22 mouse cellular contexts compared by ENCODE assay signal in the genomic region with DNA sequence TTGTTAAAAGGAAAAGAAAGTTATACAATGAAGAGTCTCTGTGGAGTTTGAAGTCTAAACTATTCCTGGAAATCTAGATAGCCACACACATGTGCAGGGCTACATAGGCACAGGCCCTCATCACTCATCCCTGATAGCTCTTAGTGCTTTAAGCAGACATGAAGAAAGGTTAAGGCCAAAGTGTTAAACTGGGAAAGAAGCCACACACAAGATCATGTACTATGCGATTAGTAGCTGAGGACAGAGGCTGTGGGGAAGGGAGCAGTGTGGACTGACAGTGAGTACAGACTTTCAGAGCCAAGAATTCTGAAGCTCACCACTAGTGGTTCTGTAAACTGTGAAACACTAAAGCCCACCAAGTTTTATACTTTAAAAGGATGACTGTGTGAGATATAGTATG.
"Had no signal": no experiment of that assay in that cellular context is flagged by ENCODE, and none has a peak within 500 bp of the region (broad histone marks: within the 10 kb centered on the region; RNA-seq: fewer than 3 reads in every experiment).

No protein-coding gene starts in this region.

- H3K9ac ChIP-seq: limb, embryonic 13.5 days; liver, embryonic 12.5 days; liver, embryonic 15.5 days; lung, embryonic 15.5 days; midbrain, embryonic 13.5 days; neural tube, embryonic 13.5 days had no signal

- H3K27ac ChIP-seq: limb, embryonic 10.5 days; limb, embryonic 13.5 days; liver, embryonic 12.5 days; liver, embryonic 15.5 days; lung, embryonic 15.5 days; midbrain, embryonic 10.5 days; midbrain, embryonic 13.5 days; neural tube, embryonic 13.5 days had no signal

- H3K4me2 ChIP-seq: limb, embryonic 13.5 days; liver, embryonic 12.5 days; liver, embryonic 15.5 days; lung, embryonic 15.5 days; midbrain, embryonic 13.5 days; neural tube, embryonic 13.5 days had no signal

- ATAC-seq: liver, embryonic 12.5 days; midbrain, embryonic 13.5 days; midbrain, embryonic 16.5 days had no signal

- H3K4me3 ChIP-seq: limb, embryonic 10.5 days; limb, embryonic 13.5 days; liver, embryonic 12.5 days; liver, embryonic 15.5 days; lung, embryonic 15.5 days; megakaryocyte, embryonic 14.5 days; midbrain, embryonic 10.5 days; midbrain, embryonic 13.5 days; myocyte; neural tube, embryonic 13.5 days had no signal

- H3K9me3 ChIP-seq: limb, embryonic 10.5 days; limb, embryonic 13.5 days; liver, embryonic 12.5 days; liver, embryonic 15.5 days; lung, embryonic 15.5 days; megakaryocyte, embryonic 14.5 days; midbrain, embryonic 10.5 days; midbrain, embryonic 13.5 days; neural tube, embryonic 13.5 days had no signal

- H3K4me1 ChIP-seq: limb, embryonic 10.5 days; limb, embryonic 13.5 days; liver, embryonic 12.5 days; liver, embryonic 15.5 days; lung, embryonic 15.5 days; midbrain, embryonic 10.5 days; midbrain, embryonic 13.5 days; neural tube, embryonic 13.5 days had no signal

- DNase-seq: kidney, postnatal 14 days; kidney, postnatal 4 days; liver; lung, adult 18-20 months; lung, postnatal 10 days; lung, postnatal 36 days; retina, postnatal 1 day; right cerebral cortex, postnatal 25 days; thymus, adult 18-20 months; thymus, postnatal 14 days; thymus, postnatal 4 days had no signal

- H3K27me3 ChIP-seq: limb, embryonic 13.5 days; liver, embryonic 12.5 days; liver, embryonic 15.5 days; lung, embryonic 15.5 days; megakaryocyte, embryonic 14.5 days; midbrain, embryonic 13.5 days; neural tube, embryonic 13.5 days had no signal
